Mouse (Mus musculus): Measurements from ENCODE around the gene Ttc23.

Gene Ttc23

DNA sequence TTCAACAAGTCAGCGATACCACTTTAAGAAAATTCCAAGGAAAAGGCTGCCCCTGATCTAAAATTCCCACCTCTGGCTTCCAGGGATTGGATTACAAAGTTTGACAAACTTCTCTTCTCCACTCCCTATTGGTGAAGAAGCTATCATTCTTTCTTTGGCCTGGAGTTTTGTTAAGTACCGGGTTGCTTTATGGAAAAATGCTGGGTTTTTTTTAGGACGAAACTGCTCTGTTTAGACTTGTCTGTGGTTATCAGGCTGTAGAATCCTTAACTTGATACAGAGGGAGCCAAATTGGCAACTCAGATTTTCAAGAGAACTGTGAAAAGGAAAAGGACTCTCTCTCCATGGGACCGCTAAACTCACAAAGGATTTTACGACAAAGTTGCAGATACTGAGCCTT is at the start of gene Ttc23:
Gene Ttc23, plus strand, starts transcription at position 134 of the 400 bp plus-strand sequence.
- no peak for DNase-seq (ENCODE audit: low read depth, low spot score)

- DNase-seq (ENCODE audit: low read depth, low spot score): no peak
Observed at GRCm38 (mm10) chr7:67598050-67598449, 49.2 kb upstream of the Ttc23 start.

- DNase-seq (ENCODE audit: low read depth, low spot score): no peak
Observed at GRCm38 (mm10) chr7:67605114-67605513, 42.1 kb upstream of the Ttc23 start.

- no peak for DNase-seq (ENCODE audit: low read depth, low spot score)
Observed at GRCm38 (mm10) chr7:67606250-67606649, 41.0 kb upstream of the Ttc23 start.

DNA sequence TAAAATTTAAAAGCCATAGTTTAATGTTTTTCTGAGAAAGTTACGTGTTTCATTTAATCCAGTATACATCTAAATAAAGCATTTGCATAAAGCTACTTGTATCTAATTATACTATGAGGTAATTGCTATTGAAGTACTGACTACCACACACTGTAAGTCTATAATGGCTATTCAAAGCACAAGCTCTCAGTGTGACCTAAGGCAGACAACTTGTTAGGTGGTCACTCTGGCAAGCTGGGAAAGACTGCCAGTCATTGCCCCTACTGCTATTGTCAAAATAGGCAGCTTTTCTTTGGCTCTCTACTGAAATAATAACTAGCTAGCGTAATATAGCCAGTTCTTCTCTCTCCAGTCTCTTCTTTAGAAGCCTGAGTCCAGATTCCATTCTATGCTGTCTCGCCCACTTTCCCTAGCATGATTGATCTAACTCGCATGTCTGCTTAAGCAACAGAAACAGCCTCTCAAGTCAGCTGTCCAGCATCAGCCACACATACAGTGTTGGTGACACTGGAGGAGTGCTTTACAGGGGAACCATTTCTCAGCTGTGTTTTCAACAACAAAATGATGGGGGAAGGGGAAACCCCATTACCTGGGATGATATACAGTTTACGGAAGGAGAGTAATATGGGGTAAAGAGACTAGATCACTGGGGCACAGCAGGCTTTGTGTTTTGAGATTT is 39.4 kb upstream of the Ttc23 start:
- no peak for DNase-seq (ENCODE audit: low read depth, low spot score)

DNA sequence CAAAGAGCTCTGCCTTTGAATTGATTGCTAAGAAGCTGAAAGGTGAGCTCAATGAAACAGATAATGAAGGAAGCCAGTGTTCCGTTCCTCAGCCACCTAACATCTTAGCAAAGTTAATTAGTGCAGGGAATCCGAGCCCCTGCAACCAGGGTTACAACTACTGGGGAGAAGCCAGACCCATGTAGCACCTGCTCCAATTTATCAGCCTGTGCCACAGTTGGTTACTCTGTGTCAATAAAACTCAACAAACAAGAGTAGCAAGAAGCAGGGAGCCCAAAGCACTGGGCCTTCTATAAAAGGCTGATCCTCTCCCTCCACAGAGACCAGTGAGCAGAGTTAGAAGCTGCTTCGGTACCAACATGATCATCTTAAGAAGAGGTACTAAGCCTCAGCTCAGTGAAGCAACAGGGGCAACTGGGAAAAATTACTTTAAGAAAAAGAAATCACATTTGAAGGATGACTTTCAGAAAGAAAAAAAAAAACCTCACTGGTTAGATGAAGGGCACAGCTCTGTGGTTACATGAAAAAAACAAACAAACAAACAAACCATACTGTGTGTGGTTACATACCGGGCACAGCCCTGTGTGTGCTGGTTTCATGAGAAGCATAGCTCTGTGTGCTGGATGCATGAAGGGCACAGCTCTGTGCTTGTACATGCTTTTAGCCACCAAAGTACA is 38.7 kb upstream of the Ttc23 start:
- DNase-seq (ENCODE audit: low read depth, low spot score): no peak

- no peak for DNase-seq (ENCODE audit: low read depth, low spot score)
Observed at GRCm38 (mm10) chr7:67613795-67614463, 33.3 kb upstream of the Ttc23 start.

GRCm38 (mm10) chr7:67614464-67614861 is 32.7 kb upstream of the Ttc23 start:
- no peak for DNase-seq (ENCODE audit: low read depth, low spot score)

- no peak for DNase-seq (ENCODE audit: low read depth, low spot score)
Observed at GRCm38 (mm10) chr7:67616890-67617289, 30.3 kb upstream of the Ttc23 start.

GRCm38 (mm10) chr7:67617646-67618045 is 29.6 kb upstream of the Ttc23 start:
- no peak for DNase-seq (ENCODE audit: low read depth, low spot score)

GRCm38 (mm10) chr7:67618316-67618715 is 28.9 kb upstream of the Ttc23 start:
- no peak for DNase-seq (ENCODE audit: low read depth, low spot score)

GRCm38 (mm10) chr7:67619836-67620235 is 27.4 kb upstream of the Ttc23 start:
- DNase-seq (ENCODE audit: low read depth, low spot score): no peak

- DNase-seq (ENCODE audit: low read depth, low spot score): no peak
Observed at GRCm38 (mm10) chr7:67622151-67622550, 25.1 kb upstream of the Ttc23 start.

GRCm38 (mm10) chr7:67626671-67627070 is 20.5 kb upstream of the Ttc23 start:
- DNase-seq (ENCODE audit: low read depth, low spot score): no peak

DNA sequence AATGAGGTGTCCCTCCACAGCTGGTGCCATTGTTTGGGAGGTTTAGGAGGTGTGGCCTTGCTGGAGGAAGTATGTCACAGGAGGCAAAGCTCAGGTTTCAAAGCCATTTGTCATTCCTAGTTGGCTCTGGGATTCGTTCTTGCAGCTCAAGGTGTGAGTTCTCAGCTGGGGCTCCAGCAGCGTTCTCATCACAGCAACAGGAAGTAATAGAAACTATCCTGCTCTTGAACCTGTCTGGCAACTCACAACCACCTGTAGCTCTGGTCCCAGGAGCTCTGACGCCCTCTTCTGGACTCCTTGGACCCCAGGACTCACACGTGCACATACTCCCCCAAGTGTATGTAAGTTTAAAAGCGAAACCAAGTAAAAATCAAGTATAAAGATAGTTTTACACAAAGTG is 17.5 kb upstream of the Ttc23 start:
- no peak for DNase-seq (ENCODE audit: low read depth, low spot score)

DNA sequence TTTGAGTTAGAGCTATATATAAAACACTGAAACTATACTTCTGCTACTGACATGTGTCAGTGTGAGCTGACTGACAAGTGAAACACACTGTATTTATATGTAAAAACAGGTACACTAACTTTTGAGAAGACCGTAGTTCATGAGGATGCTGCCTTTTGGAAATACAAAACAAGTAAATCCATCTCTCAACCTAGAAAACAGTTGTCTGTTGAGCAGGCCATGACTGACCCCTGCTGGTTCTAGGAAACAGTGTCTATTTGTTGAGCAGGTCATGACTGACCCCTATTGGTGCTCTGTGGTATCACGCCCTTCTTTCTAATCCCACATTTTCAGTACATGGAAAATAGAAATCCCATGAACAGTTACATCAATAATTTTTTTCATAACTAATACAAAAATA is 16.4 kb upstream of the Ttc23 start:
- no peak for DNase-seq (ENCODE audit: low read depth, low spot score)

- DNase-seq (ENCODE audit: low read depth, low spot score): no peak
Observed at GRCm38 (mm10) chr7:67632380-67632779, 14.8 kb upstream of the Ttc23 start.

GRCm38 (mm10) chr7:67634210-67634609 is 13.0 kb upstream of the Ttc23 start:
- DNase-seq (ENCODE audit: low read depth, low spot score): no peak

GRCm38 (mm10) chr7:67636161-67636560 is 11.0 kb upstream of the Ttc23 start:
- DNase-seq (ENCODE audit: low read depth, low spot score): no peak

GRCm38 (mm10) chr7:67639006-67639405 is 8.2 kb upstream of the Ttc23 start:
- DNase-seq (ENCODE audit: low read depth, low spot score): no peak

- DNase-seq (ENCODE audit: low read depth, low spot score): no peak
Observed at GRCm38 (mm10) chr7:67642955-67643354, 4.3 kb upstream of the Ttc23 start.

DNA sequence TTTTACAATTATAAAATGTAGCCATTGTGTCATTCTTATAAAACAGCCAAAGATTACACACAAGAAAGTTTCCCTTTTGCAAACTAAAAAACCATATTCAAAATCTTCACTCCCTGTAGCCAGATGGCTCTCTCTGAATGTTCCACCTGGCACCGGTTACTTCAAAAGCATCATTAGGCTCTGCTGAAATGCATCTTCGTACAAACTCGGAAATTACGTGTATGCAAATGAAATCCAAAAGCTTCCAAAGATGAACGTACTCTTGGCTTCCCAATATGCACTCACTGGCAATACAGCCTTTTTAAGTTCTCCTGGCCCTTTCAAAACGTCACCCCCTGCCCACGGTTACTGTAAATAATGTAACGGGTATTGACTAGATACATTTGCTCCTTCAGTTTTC is 2.9 kb upstream of the Ttc23 start:
- DNase-seq (ENCODE audit: low read depth, low spot score): no peak

Data from WW6 (cell line).